Mouse (Mus musculus): ENCODE measurements at regions not wholly inside any gene's neighbourhood (a gene's known extent, or its start where the extent isn't known, plus 50 kb on each side); places are given as distances from the start of the nearest gene placed in this dataset.
A peak's percentile ranks its signal among the peaks of the same experiment; 100 is the strongest.

- DNase-seq (ENCODE audit: low spot score in 2 of 2) = no peak
These were observed 453.7 kb downstream of the Cd83 start for GRCm38 (mm10) chr13:44238308-44238707.

- no peak for DNase-seq (ENCODE audit: low spot score in 2 of 2)
These were observed 458.6 kb downstream of the Cd83 start for GRCm38 (mm10) chr13:44243211-44243610.

GRCm38 (mm10) chr13:44246714-44247251, 462.2 kb downstream of the Cd83 start:
- DNase-seq (ENCODE audit: low spot score in 2 of 2) = no peak

- no peak for DNase-seq (ENCODE audit: low spot score in 2 of 2)
These were observed 463.3 kb downstream of the Cd83 start for GRCm38 (mm10) chr13:44247861-44248260.

- DNase-seq (ENCODE audit: low spot score in 2 of 2) = no peak
These were observed 463.8 kb downstream of the Cd83 start for GRCm38 (mm10) chr13:44248401-44248800.

GRCm38 (mm10) chr13:44249119-44249518, 464.5 kb downstream of the Cd83 start:
- DNase-seq (ENCODE audit: low spot score in 2 of 2) = no peak

GRCm38 (mm10) chr13:44250474-44251201, 466.1 kb downstream of the Cd83 start:
- DNase-seq (ENCODE audit: low spot score in 2 of 2) = no peak

GRCm38 (mm10) chr13:44251503-44251902, 466.9 kb downstream of the Cd83 start:
- no peak for DNase-seq (ENCODE audit: low spot score in 2 of 2)

GRCm38 (mm10) chr13:44252496-44252895, 467.9 kb downstream of the Cd83 start:
- no peak for DNase-seq (ENCODE audit: low spot score in 2 of 2)

- DNase-seq (ENCODE audit: low spot score in 2 of 2) = no peak
These were observed 470.9 kb upstream of the Jarid2 start for GRCm38 (mm10) chr13:44258422-44258821.

- DNase-seq (ENCODE audit: low spot score in 2 of 2) = no peak
These were observed 469.2 kb upstream of the Jarid2 start for GRCm38 (mm10) chr13:44260039-44260438.

- DNase-seq (ENCODE audit: low spot score in 2 of 2) = no peak
These were observed 468.5 kb upstream of the Jarid2 start for GRCm38 (mm10) chr13:44260637-44261333.

GRCm38 (mm10) chr13:44272746-44273524, 456.3 kb upstream of the Jarid2 start:
- DNase-seq (ENCODE audit: low spot score in 2 of 2) = no peak

GRCm38 (mm10) chr13:44277952-44278351, 451.3 kb upstream of the Jarid2 start:
- DNase-seq (ENCODE audit: low spot score in 2 of 2) = no peak

- DNase-seq (ENCODE audit: low spot score in 2 of 2) = no peak
These were observed 450.2 kb upstream of the Jarid2 start for GRCm38 (mm10) chr13:44279036-44279435.

- no peak for DNase-seq (ENCODE audit: low spot score in 2 of 2)
These were observed 449.0 kb upstream of the Jarid2 start for GRCm38 (mm10) chr13:44280296-44280695.

- no peak for DNase-seq (ENCODE audit: low spot score in 2 of 2)
These were observed 447.5 kb upstream of the Jarid2 start for GRCm38 (mm10) chr13:44281796-44282195.

- DNase-seq (ENCODE audit: low spot score in 2 of 2) = no peak
These were observed 447.0 kb upstream of the Jarid2 start for GRCm38 (mm10) chr13:44282306-44282705.

GRCm38 (mm10) chr13:44282731-44283571, 446.3 kb upstream of the Jarid2 start:
- DNase-seq (ENCODE audit: low spot score in 2 of 2) = no peak

GRCm38 (mm10) chr13:44285881-44286280, 443.4 kb upstream of the Jarid2 start:
- DNase-seq (ENCODE audit: low spot score in 2 of 2) = no peak

GRCm38 (mm10) chr13:44290199-44290598, 439.1 kb upstream of the Jarid2 start:
- DNase-seq (ENCODE audit: low spot score in 2 of 2) = peak in 1 of 2 experiments; percentile 23

All from spleen, postnatal 10 days (tissue).